Mouse (Mus musculus): ENCODE measurements around the gene Tsacc. TPM values are rescaled to one million over a fixed set of nuclear protein-coding genes. Genes with fewer than 3 reads are reported as not detected.

Gene Tsacc
- total RNA-seq (2023), result 4.0 to 6.9 TPM (median 4.8 TPM) in 4 replicates

GRCm38 (mm10) chr3:88296561-88297318 lies at the start of gene Tsacc, which contains the start of gene Cct3:
Tsacc (minus strand) TSS chr3:88296999.
Cct3 (plus strand) TSS chr3:88297116.

DNA sequence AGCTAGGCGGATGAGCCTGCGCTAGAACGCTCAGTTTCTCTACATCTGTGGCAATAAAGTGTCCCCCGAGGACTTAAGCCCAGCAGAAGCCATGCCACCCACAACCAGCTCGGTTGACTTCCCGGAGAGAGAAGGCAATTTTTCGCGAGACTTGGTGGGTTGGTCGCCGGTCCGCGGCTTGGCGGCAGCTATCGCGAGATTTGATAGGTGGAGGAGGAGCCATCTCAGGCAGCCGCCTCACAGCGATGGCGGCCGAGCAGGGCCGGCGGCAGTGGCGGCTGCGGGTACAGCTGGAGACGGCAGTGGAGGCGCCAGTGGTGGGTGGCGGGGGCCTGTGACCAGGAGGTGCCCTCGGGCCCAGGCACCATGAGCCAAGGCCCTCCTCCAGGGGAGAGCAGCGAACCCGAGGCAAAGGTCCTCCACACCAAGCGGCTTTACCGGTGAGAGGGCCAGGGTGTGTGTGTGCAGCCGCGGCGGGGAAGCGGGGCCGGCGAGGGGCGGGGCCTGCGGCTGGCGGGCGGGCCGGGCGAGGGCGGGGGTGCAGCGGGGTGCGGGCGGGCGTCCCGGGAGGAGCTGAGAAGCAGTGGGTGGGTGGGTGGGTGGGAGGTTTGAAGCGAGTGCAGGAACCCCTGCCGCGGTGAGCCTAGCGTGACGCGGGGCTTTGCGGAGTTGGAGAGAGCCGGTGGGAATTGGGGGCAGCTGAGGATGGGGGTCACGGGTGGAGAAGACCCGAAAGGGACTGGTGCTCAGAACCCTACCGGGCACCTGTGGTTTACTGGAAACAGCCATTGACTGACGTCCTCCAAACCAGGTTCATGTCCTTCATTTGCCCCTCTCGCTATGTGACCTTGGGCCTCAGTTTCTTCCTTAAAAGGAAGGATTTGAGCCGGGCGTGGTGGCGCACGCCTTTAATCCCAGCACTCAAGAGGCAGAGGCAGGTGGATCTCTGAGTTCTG lies 39.5 kb upstream of the Tsacc start, which contains the start of the genes Tmem79 and Smg5:
TSS of gene Tmem79 (minus strand) at position 91 of the 956 bp plus-strand sequence.
TSS of gene Smg5 (plus strand) at position 203 of the 956 bp plus-strand sequence.

DNA sequence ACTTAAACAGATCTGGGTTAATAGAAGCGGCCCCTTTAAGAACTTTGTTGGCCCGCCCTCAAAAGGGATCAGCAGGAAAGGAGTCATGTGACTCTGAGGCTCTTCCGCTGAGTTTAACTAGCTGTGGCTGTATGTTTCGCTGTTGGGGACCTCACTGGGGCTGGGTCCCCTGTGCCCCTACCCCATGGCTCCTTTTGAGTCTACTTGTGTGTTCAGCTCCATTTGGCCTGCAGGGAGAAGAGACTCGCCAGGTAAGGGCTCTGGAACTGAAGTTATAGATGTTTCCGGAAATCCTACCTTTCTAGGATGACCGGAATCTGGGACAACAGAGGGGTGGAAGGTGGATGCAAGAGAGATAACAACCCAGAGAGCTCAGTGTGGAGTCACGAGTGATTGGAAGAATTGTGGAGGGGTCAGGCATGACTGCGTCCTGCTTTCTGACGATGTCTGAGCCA lies 28.2 kb upstream of the Tsacc start, which contains the start of gene Glmp:
TSS of gene Glmp (plus strand) at position 73 of the 455 bp plus-strand sequence.

DNA sequence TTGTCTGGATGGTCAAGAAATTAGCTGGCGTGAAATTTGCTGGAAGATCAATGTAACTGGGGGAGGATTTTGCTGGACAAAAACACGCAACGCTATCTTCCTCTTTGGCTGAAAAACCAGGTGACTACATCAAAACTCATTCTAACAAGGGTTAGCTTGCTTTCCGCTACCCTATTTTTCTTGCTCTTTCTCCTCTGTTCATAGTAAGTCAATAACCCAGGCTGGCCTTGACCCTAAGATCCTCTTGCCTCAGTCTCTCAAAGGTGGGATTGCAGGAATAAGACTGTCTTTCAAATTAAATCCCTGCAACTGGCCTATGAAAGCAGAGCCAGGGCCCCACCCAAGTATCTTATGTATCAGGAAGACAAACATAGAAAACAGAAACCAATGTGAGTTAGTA lies 9.7 kb downstream of the Tsacc start, which contains the start of gene Gm38392:
TSS of gene Gm38392 (minus strand) at position 101 of the 400 bp plus-strand sequence.

GRCm38 (mm10) chr3:88254268-88254926 lies 42.4 kb downstream of the Tsacc start, which contains the start of gene Rhbg:
Rhbg (minus strand) TSS chr3:88254709.

Other genes with a start within 250 kb of the Tsacc start
- gene Naxe, start 238.5 kb downstream of the Tsacc start, total RNA-seq (2023), result 23.2 to 29.5 TPM (median 26.4 TPM) in 4 replicates
- gene Ttc24, start 218.7 kb downstream of the Tsacc start, total RNA-seq (2023), result not detected in 4 replicates
- 0.15 to 0.55 TPM (median 0.42 TPM) in 4 replicates for gene Iqgap3, start 215.0 kb downstream of the Tsacc start, total RNA-seq (2023)
- gene Mef2d, start 154.6 kb downstream of the Tsacc start, total RNA-seq (2023), result 410 to 458 TPM (median 445 TPM) in 4 replicates
- gene Rhbg, start 42.3 kb downstream of the Tsacc start, total RNA-seq (2023), result not detected in 4 replicates
- 0.63 TPM in 1 of 4 replicates, not detected in the others for gene Gm38392, start 9.8 kb downstream of the Tsacc start, total RNA-seq (2023)
- 145 to 179 TPM (median 165 TPM) in 4 replicates for gene Cct3, start 117 bp upstream of the Tsacc start, total RNA-seq (2023)
- 124 to 147 TPM (median 133 TPM) in 4 replicates for gene Glmp, start 28.0 kb upstream of the Tsacc start, total RNA-seq (2023)
- gene Tmem79, start 39.1 kb upstream of the Tsacc start, total RNA-seq (2023), result 0.37 to 2.3 TPM (median 1.8 TPM) in 4 replicates
- 107 to 116 TPM (median 112 TPM) in 4 replicates for gene Smg5, start 39.3 kb upstream of the Tsacc start, total RNA-seq (2023)
- gene Paqr6, start 67.6 kb upstream of the Tsacc start, total RNA-seq (2023), result 0.73 to 1.7 TPM (median 1.3 TPM) in 4 replicates
- gene Bglap3, start 75.7 kb upstream of the Tsacc start, total RNA-seq (2023), result 1.2 TPM in 1 of 4 replicates, not detected in the others
- not detected in 4 replicates for gene Bglap2, start 81.7 kb upstream of the Tsacc start, total RNA-seq (2023)
- not detected in 4 replicates for gene Bglap, start 87.5 kb upstream of the Tsacc start, total RNA-seq (2023)
- 65.0 to 68.1 TPM (median 67.2 TPM) in 4 replicates for gene Pmf1, start 113.3 kb upstream of the Tsacc start, total RNA-seq (2023)
- gene Slc25a44, start 128.1 kb upstream of the Tsacc start, total RNA-seq (2023), result 19.0 to 22.3 TPM (median 20.2 TPM) in 4 replicates
- 0.63 to 2.0 TPM (median 1.4 TPM) in 4 replicates for gene Sema4a, start 164.2 kb upstream of the Tsacc start, total RNA-seq (2023)
- 24.0 to 27.8 TPM (median 25.7 TPM) in 4 replicates for gene Lmna, start 213.0 kb upstream of the Tsacc start, total RNA-seq (2023)
- gene Mex3a, start 235.4 kb upstream of the Tsacc start, total RNA-seq (2023), result 1.2 to 1.5 TPM (median 1.4 TPM) in 4 replicates